Mouse (Mus musculus) embryonic fibroblast, embryonic 13.5 days (primary cell): Measurements from ENCODE around the gene Lrrc55.

Experiments
- CTCF ChIP-seq: IDR thresholded peaks from 2 replicates; pipeline ENCODE4 v1.5.1; 2011; ENCODE audit warnings: mild to moderate bottlenecking, control low read depth, low read length, moderate library complexity, borderline replicate concordance; ENCODE audit not compliant: insufficient read depth
- POLR2A ChIP-seq: IDR thresholded peaks from 2 replicates; pipeline ENCODE4 v1.6.1; 2011; ENCODE audit warnings: low read depth, mild to moderate bottlenecking, control low read depth, low read length, moderate library complexity

- TF ChIP-seq CTCF: no peak
- TF ChIP-seq POLR2A: no peak
Observed at GRCm38 (mm10) chr2:85137601-85138140, 59.3 kb downstream of the Lrrc55 start.
